Mouse (Mus musculus) forebrain, postnatal 0 days (tissue): ENCODE measurements around the gene Oxld1. TPM values are rescaled to one million over a fixed set of nuclear protein-coding genes. Genes with fewer than 3 reads are reported as not detected.
"Not testable (repeated sequence)": the region's sequence is repeated elsewhere in the genome, so short reads cannot be mapped to it uniquely, and the experiment has no call there.

Experiments
- ATAC-seq: fragments of 200-750 bp; cut with Nextera tagmentation; 2 replicates; pipeline ENCODE4 v1.8.0; 2017; ENCODE audit warnings: mild to moderate bottlenecking, moderate library complexity
- DNase-seq: peaks from one replicate; pipeline ENCODE4 v3.0.0-alpha.2; 2015
- H3K27ac ChIP-seq: fragments of 300-500 bp; sonication (generic); 2 replicates; pipeline ENCODE4 v1.5.1; 2014; ENCODE audit warnings: low read depth, mild to moderate bottlenecking, antibody characterized with exemption, low read length, moderate library complexity, mixed read lengths
- H3K27me3 ChIP-seq: fragments of 300-500 bp; sonication (generic); 2 replicates; pipeline ENCODE4 v1.6.1; 2014; ENCODE audit warnings: mild to moderate bottlenecking, low read length, mixed read lengths; ENCODE audit not compliant: insufficient read depth
- H3K36me3 ChIP-seq: fragments of 300-500 bp; sonication (generic); 2 replicates; pipeline ENCODE4 v1.6.1; 2014; ENCODE audit warnings: mild to moderate bottlenecking, moderate library complexity; ENCODE audit not compliant: insufficient read depth
- H3K4me1 ChIP-seq: fragments of 300-500 bp; sonication (generic); 2 replicates; pipeline ENCODE4 v1.6.1; 2014; ENCODE audit warnings: antibody characterized with exemption; ENCODE audit not compliant: insufficient read depth
- H3K4me2 ChIP-seq: fragments of 300-500 bp; sonication (generic); 2 replicates; pipeline ENCODE4 v1.6.1; 2014; ENCODE audit warnings: low read depth, mild to moderate bottlenecking, moderate library complexity
- H3K4me3 ChIP-seq: fragments of 300-500 bp; sonication (generic); 2 replicates; pipeline ENCODE4 v1.5.1; 2014; ENCODE audit warnings: low read depth, low read length, mixed read lengths
- H3K9ac ChIP-seq: fragments of 300-500 bp; sonication (generic); 2 replicates; pipeline ENCODE4 v1.6.1; 2014; ENCODE audit warnings: mild to moderate bottlenecking
- H3K9me3 ChIP-seq: fragments of 300-500 bp; sonication (generic); 2 replicates; pipeline ENCODE4 v1.6.1; 2016; ENCODE audit warnings: low read length
- CTCF ChIP-seq: sonication (generic); IDR thresholded peaks from 2 replicates; pipeline ENCODE4 v1.5.1; 2016; ENCODE audit warnings: antibody characterized with exemption, control low read depth, low read depth
- WGBS: fragments of 180-500 bp; shearing (Covaris S2); extraction: QIAGEN DNeasy Blood & Tissue Kit; methylation state at CpG from one replicate; pipeline ENCODE4 v1.1.7; 2014; 5-methylcytosine and 5-hydroxymethylcytosine counted together
- polyA plus RNA-seq: library from polyadenylated mRNA; unstranded; fragments of >200 nt; fragmentation: Nextera tagmentation; extraction: Ambion mirVana; gene quantifications from 2 replicates; pipeline ENCODE4 v1.2.1, GENCODE M21; 2015
- total RNA-seq: library from RNA; depleted of rRNA; stranded (reverse); fragments of >200 nt; gene quantifications from 2 replicates; pipeline ENCODE4 v1.2.3, GENCODE M21; 2014; rRNA removed

The Oxld1 gene
- total and polyA plus RNA-seq, 2 experiments from 2014 or later, result 9.9 to 13.8 TPM

GRCm38 (mm10) chr11:120423569-120424295 is 34.1 kb downstream of the Oxld1 start:
- WGBS, result 66% methylated on average over 9 of the region's 9 CpGs
- TF ChIP-seq CTCF, result peak; percentile 75

GRCm38 (mm10) chr11:120422651-120423568 is 35.0 kb downstream of the Oxld1 start:
- 92% methylated on average over 13 of the region's 13 CpGs for WGBS
- peaks cover 78% of the 10 kb centered on the region for H3K36me3 ChIP-seq
- no peak overlapping the region for H3K9ac ChIP-seq
- H3K4me1 ChIP-seq, result no peaks in the 10 kb centered on the region
- no peak for TF ChIP-seq CTCF
- DNase-seq (no peak), ATAC-seq (no peak)
- no peak overlapping the region for H3K27ac ChIP-seq
- no peak overlapping the region for H3K4me2 ChIP-seq
- H3K27me3 ChIP-seq, result no peaks in the 10 kb centered on the region
- H3K4me3 ChIP-seq, result no peak overlapping the region
- no peaks in the 10 kb centered on the region for H3K9me3 ChIP-seq

More at GRCm38 (mm10) chr11:120423569-120424295, 34.1 kb downstream of the Oxld1 start:
- Histone ChIP-seq H3K27ac (no peak overlapping the region), H3K4me1 (no peaks in the 10 kb centered on the region), H3K27me3 (no peaks in the 10 kb centered on the region), H3K9me3 (no peaks in the 10 kb centered on the region), H3K4me3 (no peak overlapping the region), H3K36me3 (peaks cover 78% of the 10 kb centered on the region), H3K9ac (no peak overlapping the region), H3K4me2 (no peak overlapping the region)
- DNase-seq (peak; percentile 76), ATAC-seq (no peak)

- WGBS, result 100% methylated on average over 1 of the region's 1 CpGs
- H3K36me3 ChIP-seq, result peaks cover 76% of the 10 kb centered on the region
- no peak overlapping the region for H3K27ac ChIP-seq
- H3K27me3 ChIP-seq, result no peaks in the 10 kb centered on the region
- no peaks in the 10 kb centered on the region for H3K4me1 ChIP-seq
- ATAC-seq (no peak), DNase-seq (no peak)
- no peak overlapping the region for H3K9ac ChIP-seq
- H3K9me3 ChIP-seq, result no peaks in the 10 kb centered on the region
- TF ChIP-seq CTCF, result no peak
- no peak overlapping the region for H3K4me2 ChIP-seq
- H3K4me3 ChIP-seq, result no peak overlapping the region
These were observed 39.3 kb downstream of the Oxld1 start for GRCm38 (mm10) chr11:120418592-120418991.

GRCm38 (mm10) chr11:120417852-120418251 is 40.0 kb downstream of the Oxld1 start:
- TF ChIP-seq CTCF, result no peak
- Histone ChIP-seq H3K27ac (no peak overlapping the region), H3K4me3 (no peak overlapping the region), H3K4me2 (no peak overlapping the region), H3K27me3 (no peaks in the 10 kb centered on the region), H3K9me3 (no peaks in the 10 kb centered on the region), H3K36me3 (peaks cover 77% of the 10 kb centered on the region), H3K9ac (no peak overlapping the region), H3K4me1 (no peaks in the 10 kb centered on the region)
- DNase-seq (no peak), ATAC-seq (no peak)
- 92% methylated on average over 7 of the region's 7 CpGs for WGBS

- not testable (repeated sequence) for H3K4me1 ChIP-seq, H3K9ac ChIP-seq, H3K27me3 ChIP-seq, H3K4me3 ChIP-seq, ATAC-seq, H3K9me3 ChIP-seq, H3K4me2 ChIP-seq, DNase-seq, H3K27ac ChIP-seq
- peaks cover 82% of the 10 kb centered on the region for H3K36me3 ChIP-seq
- WGBS, result 95% methylated on average over 7 of the region's 10 CpGs
These were observed 44.2 kb downstream of the Oxld1 start for GRCm38 (mm10) chr11:120413621-120414020.

Other genes starting within 250 kb of the Oxld1 start
- 19.3 and 26.5 TPM in 2 replicates for gene Bahcc1, start 225.1 kb downstream of the Oxld1 start, total RNA-seq
- gene Bahcc1, start 225.1 kb downstream of the Oxld1 start, polyA plus RNA-seq, result 3.9 and 6.5 TPM in 2 replicates
- 2,455 and 2,516 TPM in 2 replicates for gene Actg1, start 109.5 kb downstream of the Oxld1 start, total RNA-seq
- gene Actg1, start 109.5 kb downstream of the Oxld1 start, polyA plus RNA-seq, result 4,096 and 4,381 TPM in 2 replicates
- 0.29 TPM in 1 of 2 replicates, not detected in the other for gene Fscn2, start 96.5 kb downstream of the Oxld1 start, total RNA-seq
- gene Fscn2, start 96.5 kb downstream of the Oxld1 start, polyA plus RNA-seq, result 1.9 and 2.0 TPM in 2 replicates
- 107 and 132 TPM in 2 replicates for gene Faap100, start 79.3 kb downstream of the Oxld1 start, total RNA-seq
- gene Faap100, start 79.3 kb downstream of the Oxld1 start, polyA plus RNA-seq, result 73.4 and 97.8 TPM in 2 replicates
- gene Nploc4, start 20.4 kb downstream of the Oxld1 start, total RNA-seq, result 44.2 and 65.8 TPM in 2 replicates
- gene Nploc4, start 20.4 kb downstream of the Oxld1 start, polyA plus RNA-seq, result 23.1 and 28.6 TPM in 2 replicates
- gene Tspan10, start 15.4 kb downstream of the Oxld1 start, total RNA-seq, result not detected in 2 replicates
- gene Tspan10, start 15.4 kb downstream of the Oxld1 start, polyA plus RNA-seq, result not detected in 2 replicates
- 0.33 TPM in 1 of 2 replicates, not detected in the other for gene Pde6g, start 4.6 kb downstream of the Oxld1 start, total RNA-seq
- 0.18 and 1.4 TPM in 2 replicates for gene Pde6g, start 4.6 kb downstream of the Oxld1 start, polyA plus RNA-seq
- 18.1 and 21.0 TPM in 2 replicates for gene Ccdc137, start within 50 bp of the Oxld1 start, total RNA-seq
- gene Ccdc137, start within 50 bp of the Oxld1 start, polyA plus RNA-seq, result 13.6 and 15.4 TPM in 2 replicates
- 35.2 and 37.8 TPM in 2 replicates for gene Arl16, start 9.5 kb upstream of the Oxld1 start, total RNA-seq
- gene Arl16, start 9.5 kb upstream of the Oxld1 start, polyA plus RNA-seq, result 40.3 and 56.4 TPM in 2 replicates
- gene Mrpl12, start 26.5 kb upstream of the Oxld1 start, total RNA-seq, result 42.6 and 49.9 TPM in 2 replicates
- gene Mrpl12, start 26.5 kb upstream of the Oxld1 start, polyA plus RNA-seq, result 143 and 179 TPM in 2 replicates
- gene Slc25a10, start 33.8 kb upstream of the Oxld1 start, total RNA-seq, result 20.9 and 22.8 TPM in 2 replicates
- gene Slc25a10, start 33.8 kb upstream of the Oxld1 start, polyA plus RNA-seq, result 20.5 and 21.1 TPM in 2 replicates
- not detected in 2 replicates for gene Gcgr, start 72.6 kb upstream of the Oxld1 start, total RNA-seq
- gene Gcgr, start 72.6 kb upstream of the Oxld1 start, polyA plus RNA-seq, result 0.09 and 0.22 TPM in 2 replicates
- 103 and 105 TPM in 2 replicates for gene Mcrip1, start 91.7 kb upstream of the Oxld1 start, total RNA-seq
- 261 and 275 TPM in 2 replicates for gene Mcrip1, start 91.7 kb upstream of the Oxld1 start, polyA plus RNA-seq
- not detected in 2 replicates for gene Ppp1r27, start 93.1 kb upstream of the Oxld1 start, total RNA-seq
- not detected in 2 replicates for gene Ppp1r27, start 93.1 kb upstream of the Oxld1 start, polyA plus RNA-seq
- gene P4hb, start 115.2 kb upstream of the Oxld1 start, total RNA-seq, result 162 and 174 TPM in 2 replicates
- gene P4hb, start 115.2 kb upstream of the Oxld1 start, polyA plus RNA-seq, result 208 and 218 TPM in 2 replicates
- 214 and 237 TPM in 2 replicates for gene Arhgdia, start 123.6 kb upstream of the Oxld1 start, total RNA-seq
- 416 and 435 TPM in 2 replicates for gene Arhgdia, start 123.6 kb upstream of the Oxld1 start, polyA plus RNA-seq
- 99.8 and 111 TPM in 2 replicates for gene Alyref, start 140.3 kb upstream of the Oxld1 start, total RNA-seq
- 207 and 238 TPM in 2 replicates for gene Alyref, start 140.3 kb upstream of the Oxld1 start, polyA plus RNA-seq
- gene Anapc11, start 140.4 kb upstream of the Oxld1 start, total RNA-seq, result 54.2 and 64.2 TPM in 2 replicates
- gene Anapc11, start 140.4 kb upstream of the Oxld1 start, polyA plus RNA-seq, result 207 and 226 TPM in 2 replicates
- gene Npb, start 150.4 kb upstream of the Oxld1 start, total RNA-seq, result not detected in 2 replicates
- gene Npb, start 150.4 kb upstream of the Oxld1 start, polyA plus RNA-seq, result 0.42 and 0.80 TPM in 2 replicates
- 102 and 129 TPM in 2 replicates for gene Pcyt2, start 159.9 kb upstream of the Oxld1 start, total RNA-seq
- 107 and 117 TPM in 2 replicates for gene Pcyt2, start 159.9 kb upstream of the Oxld1 start, polyA plus RNA-seq
- 48.7 and 51.8 TPM in 2 replicates for gene Sirt7, start 167.2 kb upstream of the Oxld1 start, total RNA-seq
- gene Sirt7, start 167.2 kb upstream of the Oxld1 start, polyA plus RNA-seq, result 37.4 and 40.7 TPM in 2 replicates
- 37.5 and 40.1 TPM in 2 replicates for gene Mafg, start 175.5 kb upstream of the Oxld1 start, total RNA-seq
- gene Mafg, start 175.5 kb upstream of the Oxld1 start, polyA plus RNA-seq, result 24.6 and 39.7 TPM in 2 replicates
- 8.7 and 13.8 TPM in 2 replicates for gene Pycr1, start 185.7 kb upstream of the Oxld1 start, total RNA-seq
- gene Pycr1, start 185.7 kb upstream of the Oxld1 start, polyA plus RNA-seq, result 19.5 and 23.0 TPM in 2 replicates
- 1.1 and 3.2 TPM in 2 replicates for gene Myadml2, start 190.1 kb upstream of the Oxld1 start, total RNA-seq
- gene Myadml2, start 190.1 kb upstream of the Oxld1 start, polyA plus RNA-seq, result 1.3 and 1.5 TPM in 2 replicates
- gene Notum, start 203.1 kb upstream of the Oxld1 start, total RNA-seq, result 5.5 and 5.9 TPM in 2 replicates
- 3.6 and 4.9 TPM in 2 replicates for gene Notum, start 203.1 kb upstream of the Oxld1 start, polyA plus RNA-seq
- 97.7 and 102 TPM in 2 replicates for gene Aspscr1, start 214.9 kb upstream of the Oxld1 start, total RNA-seq
- 137 and 139 TPM in 2 replicates for gene Aspscr1, start 214.9 kb upstream of the Oxld1 start, polyA plus RNA-seq